Mouse (Mus musculus): ENCODE data around the gene Mtfp1. TPM values are rescaled to one million over a fixed set of nuclear protein-coding genes. Genes with fewer than 3 reads are reported as not detected.

Gene Mtfp1
- polyA plus RNA-seq, 1 experiment = 5.1 TPM

DNA sequence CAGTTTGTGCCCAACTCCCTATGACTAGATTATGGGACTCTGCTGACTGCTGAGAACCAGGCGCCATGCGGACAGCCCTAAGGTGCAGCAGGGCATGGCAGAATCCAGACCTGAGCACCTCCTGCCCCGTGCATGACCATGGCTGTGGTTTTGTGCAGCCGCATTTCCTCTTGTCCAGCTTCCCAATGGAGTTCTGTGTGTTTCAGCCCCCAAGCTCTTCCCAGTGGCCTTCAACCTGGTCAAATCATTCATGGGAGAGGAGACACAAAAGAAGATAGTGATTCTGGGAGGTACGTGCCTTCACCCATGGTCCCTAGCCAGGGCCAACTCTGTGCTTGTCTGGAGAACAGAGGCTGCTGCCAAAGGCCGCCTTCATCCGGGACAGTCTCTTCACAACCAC is 52.2 kb downstream of the Mtfp1 start:
- TF ChIP-seq CTCF (IDR thresholded peaks at IDR 0.05; ENCODE audit: extremely low read depth, insufficient read depth, insufficient read length, insufficient replicate concordance) = no peak
- no peak overlapping the region for H3K27ac ChIP-seq (ENCODE audit: insufficient read depth, low read length)
- H3K4me1 ChIP-seq (ENCODE audit: control insufficient read depth, insufficient read depth, insufficient read length) = no peaks in the 10 kb centered on the region
- no peak overlapping the region for H3K4me3 ChIP-seq (ENCODE audit: extremely low read depth, insufficient read depth, insufficient read length)
- 89% methylated on average over 7 of the region's 7 CpGs for WGBS
- no peak for DNase-seq (ENCODE audit: low read depth in 1 of 2, low spot score in 2 of 2)
- no peaks in the 10 kb centered on the region for H3K27me3 ChIP-seq (ENCODE audit: control insufficient read depth, insufficient read depth, low read length)
- no peaks in the 10 kb centered on the region for H3K36me3 ChIP-seq (ENCODE audit: control insufficient read depth, insufficient read depth, low read length)

Other genes starting within 250 kb of the Mtfp1 start
- gene Osbp2, start 231.5 kb downstream of the Mtfp1 start, polyA plus RNA-seq (2012; rRNA removed) = 0.05 and 0.06 TPM in 2 replicates
- 0.02 TPM in 1 of 2 replicates, not detected in the other for gene 4921536K21Rik, start 200.3 kb downstream of the Mtfp1 start, polyA plus RNA-seq (2012; rRNA removed)
- gene Dusp18, start 200.2 kb downstream of the Mtfp1 start, polyA plus RNA-seq (2012; rRNA removed) = 0.44 and 0.48 TPM in 2 replicates
- 3.4 and 5.0 TPM in 2 replicates for gene Slc35e4, start 180.8 kb downstream of the Mtfp1 start, polyA plus RNA-seq (2012; rRNA removed)
- 62.0 and 66.0 TPM in 2 replicates for gene Tcn2, start 163.3 kb downstream of the Mtfp1 start, polyA plus RNA-seq (2012; rRNA removed)
- gene Pes1, start 131.5 kb downstream of the Mtfp1 start, polyA plus RNA-seq (2012; rRNA removed) = 33.6 and 35.5 TPM in 2 replicates
- gene 4930556J24Rik, start 118.7 kb downstream of the Mtfp1 start, polyA plus RNA-seq (2012; rRNA removed) = not detected in 2 replicates
- gene Gal3st1, start 111.8 kb downstream of the Mtfp1 start, polyA plus RNA-seq (2012; rRNA removed) = 0.34 and 0.63 TPM in 2 replicates
- 0.07 and 0.22 TPM in 2 replicates for gene Sec14l4, start 64.0 kb downstream of the Mtfp1 start, polyA plus RNA-seq (2012; rRNA removed)
- gene Sec14l3, start 30.6 kb downstream of the Mtfp1 start, polyA plus RNA-seq (2012; rRNA removed) = not detected in 2 replicates
- gene Sec14l2, start 28.0 kb upstream of the Mtfp1 start, polyA plus RNA-seq (2012; rRNA removed) = 1.9 and 2.9 TPM in 2 replicates
- gene Rnf215, start 39.8 kb upstream of the Mtfp1 start, polyA plus RNA-seq (2012; rRNA removed) = 20.6 and 26.2 TPM in 2 replicates
- 4.3 and 4.4 TPM in 2 replicates for gene Ccdc157, start 64.8 kb upstream of the Mtfp1 start, polyA plus RNA-seq (2012; rRNA removed)
- 27.9 and 31.9 TPM in 2 replicates for gene Sf3a1, start 64.9 kb upstream of the Mtfp1 start, polyA plus RNA-seq (2012; rRNA removed)
- gene Tbc1d10a, start 91.3 kb upstream of the Mtfp1 start, polyA plus RNA-seq (2012; rRNA removed) = 46.7 and 53.9 TPM in 2 replicates
- 9.9 and 11.4 TPM in 2 replicates for gene Castor1, start 122.8 kb upstream of the Mtfp1 start, polyA plus RNA-seq (2012; rRNA removed)
- gene Osm, start 141.0 kb upstream of the Mtfp1 start, polyA plus RNA-seq (2012; rRNA removed) = 3.3 and 3.7 TPM in 2 replicates
- gene Lif, start 162.1 kb upstream of the Mtfp1 start, polyA plus RNA-seq (2012; rRNA removed) = 0.95 and 1.6 TPM in 2 replicates

Measured in spleen, adult 2 months (tissue).